Mouse (Mus musculus): Measurements from ENCODE around the gene Gm13420. TPM values are rescaled to one million over a fixed set of nuclear protein-coding genes. Genes with fewer than 3 reads are reported as not detected.

Gm13420 gene
- polyA plus RNA-seq, 1 experiment from 2014 or later = 5.8 TPM

DNA sequence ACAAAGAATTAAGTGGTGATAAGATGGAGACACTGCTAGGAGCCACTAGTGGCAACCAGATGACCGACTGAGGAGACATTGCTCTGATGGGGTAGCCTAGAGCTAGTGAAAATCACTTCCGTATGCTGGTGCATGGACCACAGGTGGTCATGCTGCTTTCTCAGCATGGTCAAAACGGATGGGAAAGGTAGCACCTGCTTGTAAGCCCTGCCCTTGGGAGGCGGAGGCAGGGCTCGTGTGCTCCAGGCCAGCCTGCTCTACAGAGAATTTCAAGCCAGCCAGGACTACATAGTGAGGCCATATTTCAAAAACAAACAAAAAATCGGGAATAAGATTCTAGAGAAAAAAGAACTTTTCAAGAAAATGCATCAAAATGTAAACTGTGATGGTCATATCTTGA, 50.1 kb downstream of the Gm13420 start:
- no peaks in the 10 kb centered on the region for H3K27me3 ChIP-seq (ENCODE audit: control insufficient read depth, insufficient read depth, low read length)
- no peak overlapping the region for H3K9ac ChIP-seq (ENCODE audit: low read length)
- no peak overlapping the region for H3K4me3 ChIP-seq (ENCODE audit: low read depth, low read length)
- WGBS = 80% methylated on average over 6 of the region's 6 CpGs
- H3K4me1 ChIP-seq (replicated peaks; ENCODE audit: control insufficient read depth, insufficient read depth) = no peaks in the 10 kb centered on the region
- no peaks in the 10 kb centered on the region for H3K9me3 ChIP-seq (ENCODE audit: control insufficient read depth, low read length)
- no peak overlapping the region for H3K4me2 ChIP-seq (replicated peaks; ENCODE audit: low read depth)
- H3K36me3 ChIP-seq (ENCODE audit: control insufficient read depth, insufficient read depth, low read length) = peaks cover 14% of the 10 kb centered on the region; the same call in 1 of the 2 replicates
- DNase-seq (ENCODE audit: low spot score) (no peak), ATAC-seq (ENCODE audit: low FRiP score, low TSS enrichment) (no peak)
- TF ChIP-seq EP300 (optimal IDR thresholded peaks at IDR 0.05) (no peak), CTCF (IDR thresholded peaks at IDR 0.05; ENCODE audit: low read depth) (no peak)
- H3K27ac ChIP-seq (replicated peaks) = no peak overlapping the region

DNA sequence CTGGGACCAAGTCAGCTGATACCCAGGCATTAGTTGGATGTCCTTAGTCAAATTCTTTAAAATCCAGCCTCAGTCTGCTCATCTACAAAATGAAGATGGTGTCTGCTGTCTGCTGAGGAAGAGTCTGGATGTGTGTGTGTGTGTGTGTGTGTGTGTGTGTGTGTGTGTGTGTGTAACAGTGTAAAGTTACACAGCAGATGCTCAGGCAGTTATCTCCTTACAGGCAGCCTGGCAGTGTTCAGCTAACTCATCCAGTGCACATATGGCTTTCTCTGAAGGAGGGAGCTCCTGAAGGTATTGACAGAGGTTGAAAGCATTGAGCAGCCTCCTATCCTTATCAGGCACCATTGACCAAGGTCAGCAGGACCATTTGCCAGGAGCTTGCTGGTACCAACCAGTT, 50.6 kb downstream of the Gm13420 start:
- Histone ChIP-seq H3K36me3 (ENCODE audit: control insufficient read depth, insufficient read depth, low read length) (peaks cover 12% of the 10 kb centered on the region; the same call in 1 of the 2 replicates), H3K27ac (replicated peaks) (no peak overlapping the region), H3K9me3 (ENCODE audit: control insufficient read depth, low read length) (no peaks in the 10 kb centered on the region), H3K4me3 (ENCODE audit: low read depth, low read length) (no peak overlapping the region), H3K9ac (ENCODE audit: low read length) (no peak overlapping the region), H3K27me3 (ENCODE audit: control insufficient read depth, insufficient read depth, low read length) (no peaks in the 10 kb centered on the region), H3K4me1 (replicated peaks; ENCODE audit: control insufficient read depth, insufficient read depth) (no peaks in the 10 kb centered on the region), H3K4me2 (replicated peaks; ENCODE audit: low read depth) (no peak overlapping the region)
- TF ChIP-seq CTCF (IDR thresholded peaks at IDR 0.05; ENCODE audit: low read depth) (no peak), EP300 (optimal IDR thresholded peaks at IDR 0.05) (no peak)
- ATAC-seq (ENCODE audit: low FRiP score, low TSS enrichment) (no peak), DNase-seq (ENCODE audit: low spot score) (no peak)

DNA sequence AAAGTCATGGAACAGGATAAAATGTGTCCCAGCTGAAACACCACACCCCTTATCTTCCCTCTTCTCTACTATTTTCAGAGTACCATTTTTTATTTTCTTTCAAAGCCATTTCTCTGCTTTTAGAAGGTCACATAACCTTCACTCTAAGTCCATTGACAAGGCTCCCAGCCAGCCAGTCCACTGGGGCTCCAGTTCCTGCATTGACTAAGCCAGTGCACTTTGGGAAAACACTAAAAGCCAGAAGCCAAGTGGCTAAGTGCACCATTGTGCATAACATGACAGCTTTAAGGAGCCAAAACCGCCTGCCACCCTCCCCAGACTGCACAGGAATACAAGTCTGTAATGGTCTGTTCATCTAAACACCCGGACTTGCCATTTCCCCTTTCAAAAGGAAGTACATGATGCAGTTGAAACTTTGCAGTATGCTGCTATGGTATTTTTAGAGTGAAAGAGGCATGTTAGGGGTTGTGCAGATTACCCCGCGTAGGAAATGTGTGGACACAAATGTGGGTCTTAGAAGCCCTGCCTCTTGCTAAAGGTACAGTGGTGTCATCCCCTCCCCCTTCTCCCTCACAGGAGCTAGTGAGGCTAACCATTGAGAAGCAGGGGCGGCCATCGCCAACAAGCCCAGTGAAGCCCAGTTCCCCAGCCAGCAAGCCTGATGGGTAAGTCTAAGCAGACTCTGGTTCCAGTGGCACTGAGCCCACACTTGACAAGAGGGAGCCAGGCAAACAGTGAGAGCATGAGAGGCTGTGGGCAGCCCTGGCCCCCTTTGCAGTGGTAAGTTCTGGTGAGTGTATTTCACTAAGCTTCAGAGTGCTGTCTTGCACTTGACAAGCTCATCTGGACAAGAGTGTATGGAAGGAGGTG, 52.8 kb downstream of the Gm13420 start:
- Histone ChIP-seq H3K4me1 (replicated peaks; ENCODE audit: control insufficient read depth, insufficient read depth) (no peaks in the 10 kb centered on the region), H3K27ac (replicated peaks) (no peak overlapping the region), H3K4me3 (ENCODE audit: low read depth, low read length) (no peak overlapping the region), H3K9ac (ENCODE audit: low read length) (no peak overlapping the region), H3K27me3 (ENCODE audit: control insufficient read depth, insufficient read depth, low read length) (no peaks in the 10 kb centered on the region), H3K36me3 (ENCODE audit: control insufficient read depth, insufficient read depth, low read length) (peaks cover 10% of the 10 kb centered on the region; the same call in 1 of the 2 replicates), H3K4me2 (replicated peaks; ENCODE audit: low read depth) (no peak overlapping the region), H3K9me3 (ENCODE audit: control insufficient read depth, low read length) (no peaks in the 10 kb centered on the region)
- ATAC-seq (ENCODE audit: low FRiP score, low TSS enrichment) = no peak
- 84% methylated on average over 6 of the region's 6 CpGs for WGBS
- no peak for TF ChIP-seq EP300 (optimal IDR thresholded peaks at IDR 0.05)
- TF ChIP-seq CTCF (IDR thresholded peaks at IDR 0.05; ENCODE audit: low read depth) = no peak
- DNase-seq (ENCODE audit: low spot score) = no peak

DNA sequence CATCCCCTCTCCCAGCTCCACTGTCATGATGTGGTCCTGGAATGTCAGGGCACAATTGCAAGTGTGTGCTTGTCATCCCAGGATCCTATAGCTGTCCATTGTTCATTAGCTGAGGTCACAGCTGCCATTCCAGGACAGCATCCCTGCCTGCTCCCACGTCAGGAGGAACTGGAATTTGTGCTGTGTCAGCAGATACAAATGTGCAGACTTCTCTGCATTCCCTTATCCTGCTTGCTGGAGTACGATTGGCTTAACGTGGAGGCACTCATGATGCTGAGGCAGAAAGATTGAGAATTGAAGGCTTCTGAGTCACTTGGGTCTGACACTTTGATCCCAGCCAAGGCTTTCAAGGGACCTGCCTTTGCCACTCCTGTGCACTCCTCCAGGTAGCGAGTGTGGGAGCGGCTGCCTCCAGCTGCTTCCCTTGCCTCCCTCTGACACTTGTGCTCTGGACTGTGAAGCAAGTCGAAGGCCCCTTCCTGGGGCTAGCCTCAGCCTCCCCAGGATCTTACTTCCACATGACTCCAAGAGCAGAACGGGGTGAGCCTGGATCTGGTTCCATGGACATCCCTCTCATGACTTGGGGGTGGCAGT, 55.2 kb downstream of the Gm13420 start:
- Histone ChIP-seq H3K4me2 (replicated peaks; ENCODE audit: low read depth) (no peak overlapping the region), H3K27me3 (ENCODE audit: control insufficient read depth, insufficient read depth, low read length) (no peaks in the 10 kb centered on the region), H3K36me3 (ENCODE audit: control insufficient read depth, insufficient read depth, low read length) (peaks cover 12% of the 10 kb centered on the region; the same call in 1 of the 2 replicates), H3K4me3 (ENCODE audit: low read depth, low read length) (no peak overlapping the region), H3K9ac (ENCODE audit: low read length) (no peak overlapping the region), H3K4me1 (replicated peaks; ENCODE audit: control insufficient read depth, insufficient read depth) (no peaks in the 10 kb centered on the region), H3K9me3 (ENCODE audit: control insufficient read depth, low read length) (no peaks in the 10 kb centered on the region), H3K27ac (replicated peaks) (no peak overlapping the region)
- ATAC-seq (ENCODE audit: low FRiP score, low TSS enrichment) (no peak), DNase-seq (ENCODE audit: low spot score) (no peak)
- 71% methylated on average over 7 of the region's 7 CpGs for WGBS
- no peak for TF ChIP-seq CTCF (IDR thresholded peaks at IDR 0.05; ENCODE audit: low read depth)
- no peak for TF ChIP-seq EP300 (optimal IDR thresholded peaks at IDR 0.05)

Other genes with a start within 250 kb of the Gm13420 start
- gene Rapgef1, start 132.0 kb downstream of the Gm13420 start, polyA plus RNA-seq (2015; fragmentation: Nextera tagmentation; extraction: Ambion mirVana) = 7.2 and 7.6 TPM in 2 replicates
- gene Gm13547, start 7.6 kb upstream of the Gm13420 start, polyA plus RNA-seq (2015; fragmentation: Nextera tagmentation; extraction: Ambion mirVana) = 0.28 TPM in 1 of 2 replicates, not detected in the other
- 18.7 and 20.4 TPM in 2 replicates for gene Coq4, start 35.8 kb upstream of the Gm13420 start, polyA plus RNA-seq (2015; fragmentation: Nextera tagmentation; extraction: Ambion mirVana)
- gene Trub2, start 36.8 kb upstream of the Gm13420 start, polyA plus RNA-seq (2015; fragmentation: Nextera tagmentation; extraction: Ambion mirVana) = 14.7 TPM in 2 replicates
- gene Slc27a4, start 50.9 kb upstream of the Gm13420 start, polyA plus RNA-seq (2015; fragmentation: Nextera tagmentation; extraction: Ambion mirVana) = 34.0 and 36.4 TPM in 2 replicates
- 15.9 and 16.2 TPM in 2 replicates for gene Urm1, start 68.4 kb upstream of the Gm13420 start, polyA plus RNA-seq (2015; fragmentation: Nextera tagmentation; extraction: Ambion mirVana)
- gene Cercam, start 117.5 kb upstream of the Gm13420 start, polyA plus RNA-seq (2015; fragmentation: Nextera tagmentation; extraction: Ambion mirVana) = 17.7 and 18.7 TPM in 2 replicates
- gene Odf2, start 137.5 kb upstream of the Gm13420 start, polyA plus RNA-seq (2015; fragmentation: Nextera tagmentation; extraction: Ambion mirVana) = 20.5 and 22.6 TPM in 2 replicates
- gene Gle1, start 183.7 kb upstream of the Gm13420 start, polyA plus RNA-seq (2015; fragmentation: Nextera tagmentation; extraction: Ambion mirVana) = 22.7 and 24.1 TPM in 2 replicates
- gene Sptan1, start 213.9 kb upstream of the Gm13420 start, polyA plus RNA-seq (2015; fragmentation: Nextera tagmentation; extraction: Ambion mirVana) = 44.2 and 48.3 TPM in 2 replicates